Mouse (Mus musculus) spleen, embryonic (tissue): Measurements from ENCODE around the gene Stard5.

Experiments
- CTCF ChIA-PET: fragments of 350-600 bp; sonication (Branson Sonifier 250); formaldehyde crosslinking; loops from one replicate; lab custom pipeline; 2022; lab: Charles Lee

Gene Stard5

DNA sequence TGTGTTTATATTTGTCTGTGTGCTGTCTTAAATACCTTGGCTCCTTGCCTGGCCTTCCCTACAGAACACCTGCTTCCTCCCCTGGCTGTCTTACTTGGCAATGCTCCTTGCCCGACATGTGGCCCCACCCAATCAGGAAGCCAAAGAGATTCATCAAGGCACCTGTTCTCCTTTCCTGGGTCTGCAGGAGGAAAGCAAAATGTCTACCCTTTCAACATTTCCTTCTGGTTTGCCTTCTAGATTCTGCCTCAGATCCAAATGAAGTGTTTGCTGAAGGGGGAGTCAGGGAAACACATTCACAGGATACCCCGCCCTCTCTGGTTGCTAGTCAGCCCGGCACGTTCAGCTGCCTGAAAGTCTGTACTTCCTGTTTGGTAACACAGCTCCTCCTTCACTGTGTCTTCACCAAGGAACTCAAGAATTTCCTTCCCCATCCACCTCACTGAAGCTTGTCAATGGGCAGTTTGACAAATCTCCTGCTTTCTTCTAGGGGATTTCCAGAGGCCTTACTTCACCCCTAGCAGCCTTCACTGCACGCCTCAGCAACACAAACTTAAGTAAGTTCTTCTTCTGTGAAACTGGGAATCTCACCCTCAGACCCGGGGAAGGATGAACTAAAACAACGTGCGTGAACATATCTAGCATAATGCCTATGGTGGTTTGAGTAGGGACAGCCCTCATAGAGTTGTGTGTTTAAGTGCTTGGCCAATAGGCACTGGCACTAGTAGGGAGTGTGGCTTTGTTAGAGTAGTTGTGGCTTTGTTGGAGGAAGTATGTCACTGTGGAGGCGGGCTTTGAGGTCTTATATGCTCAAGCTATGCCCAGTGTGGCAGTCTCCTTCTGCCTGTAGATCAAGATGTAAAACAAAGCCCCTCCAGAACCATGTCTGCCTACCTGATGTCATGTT, 27.7 kb downstream of the Stard5 start:
- CTCF ChIA-PET, result no interaction called here

- CTCF ChIA-PET, result interaction anchor here (1.0 to 1.4 kb wide), 2 partner anchors 22 to 110 kb away, joined by 3 read pairs; no protein-coding TSS in a partner anchor
Observed at GRCm38 (mm10) chr7:83660273-83660691, 28.5 kb downstream of the Stard5 start.

GRCm38 (mm10) chr7:83661031-83661430, 29.3 kb downstream of the Stard5 start:
- CTCF ChIA-PET, result interaction anchor here (1.0 to 1.4 kb wide), 3 partner anchors 23 to 109 kb away, joined by 3 read pairs; no protein-coding TSS in a partner anchor

- CTCF ChIA-PET, result interaction anchor here (0.7 kb wide), 1 partner anchor 25 kb away, joined by 3 read pairs; no protein-coding TSS in a partner anchor
Observed at GRCm38 (mm10) chr7:83661763-83662162, 30.0 kb downstream of the Stard5 start.

DNA sequence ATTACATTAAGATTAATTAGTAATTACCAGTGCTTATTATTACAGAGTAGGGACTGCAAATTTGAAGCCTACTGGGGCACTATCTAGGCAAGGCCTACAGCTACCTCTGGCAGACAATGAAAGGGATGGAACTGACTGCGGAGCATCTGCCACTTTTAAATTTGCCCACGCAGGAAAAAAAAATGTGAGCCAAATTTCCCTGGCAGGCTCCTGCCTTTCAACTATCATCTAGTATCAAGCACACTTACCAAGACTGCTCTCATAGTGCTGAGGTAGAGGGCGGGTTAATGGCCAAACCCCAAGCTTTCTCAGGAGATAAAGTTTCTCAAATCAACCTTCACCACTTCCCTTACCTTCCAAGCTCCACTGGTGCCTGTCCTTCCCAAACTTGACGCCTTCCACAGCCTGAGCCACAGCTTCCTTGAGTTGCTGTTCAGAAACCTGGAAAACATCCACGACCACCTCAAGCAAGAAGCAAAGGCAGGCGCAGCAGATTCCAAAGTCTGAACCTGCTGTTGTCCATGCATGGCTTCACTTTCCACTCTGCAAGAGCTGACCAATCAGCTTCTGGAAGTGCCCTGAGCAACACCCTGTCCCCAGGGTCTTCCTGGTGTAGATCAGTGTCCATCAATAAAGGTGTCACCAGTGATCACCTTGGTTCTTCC, 31.1 kb downstream of the Stard5 start:
- CTCF ChIA-PET, result no interaction called here

- CTCF ChIA-PET, result no interaction called here
Observed at GRCm38 (mm10) chr7:83666087-83666595, 34.4 kb downstream of the Stard5 start.

DNA sequence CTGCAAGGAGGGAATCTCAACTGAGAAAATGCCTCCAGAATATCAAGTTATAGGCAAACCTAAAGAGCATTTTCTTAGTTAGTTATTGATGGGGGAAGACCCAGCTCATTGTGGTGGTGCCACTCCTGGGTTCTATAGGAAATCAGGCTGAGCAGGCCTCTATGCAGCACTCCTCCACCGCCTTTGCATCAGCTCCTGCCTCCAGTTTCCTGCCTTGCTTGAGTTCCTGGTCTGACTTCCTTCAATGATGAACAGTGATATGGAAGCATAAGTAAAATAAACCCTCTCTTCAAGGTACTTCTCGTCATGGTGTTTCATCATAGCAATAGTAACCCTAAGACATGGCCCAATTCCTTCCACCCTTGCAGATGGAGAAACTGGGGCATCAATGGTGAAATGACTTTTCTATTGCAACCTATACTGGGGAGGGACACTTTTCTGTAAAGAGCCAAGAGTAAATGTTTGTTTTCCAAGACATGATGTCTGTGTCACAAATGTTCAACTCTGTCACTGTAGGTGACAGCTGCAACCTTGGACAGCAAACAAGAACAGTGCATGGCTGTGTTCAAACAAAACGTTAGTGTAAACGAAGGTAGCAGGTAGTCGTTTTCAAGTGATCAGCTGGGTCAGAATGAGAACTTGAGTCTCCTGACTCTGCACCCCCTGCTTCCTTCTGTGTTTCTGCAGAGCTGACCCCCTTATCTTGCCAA, 36.3 kb downstream of the Stard5 start:
- CTCF ChIA-PET, result interaction anchor here (1.0 kb wide), 1 partner anchor 23 kb away, joined by 3 read pairs; no protein-coding TSS in a partner anchor

- CTCF ChIA-PET, result interaction anchor here (1.0 kb wide), 1 partner anchor 24 kb away, joined by 3 read pairs; no protein-coding TSS in a partner anchor
Observed at GRCm38 (mm10) chr7:83668724-83669123, 37.0 kb downstream of the Stard5 start.

- CTCF ChIA-PET, result interaction anchor here (0.5 kb wide), 1 partner anchor 415 kb away, joined by 3 read pairs; no protein-coding TSS in a partner anchor
Observed at GRCm38 (mm10) chr7:83671573-83671972, 39.8 kb downstream of the Stard5 start.

DNA sequence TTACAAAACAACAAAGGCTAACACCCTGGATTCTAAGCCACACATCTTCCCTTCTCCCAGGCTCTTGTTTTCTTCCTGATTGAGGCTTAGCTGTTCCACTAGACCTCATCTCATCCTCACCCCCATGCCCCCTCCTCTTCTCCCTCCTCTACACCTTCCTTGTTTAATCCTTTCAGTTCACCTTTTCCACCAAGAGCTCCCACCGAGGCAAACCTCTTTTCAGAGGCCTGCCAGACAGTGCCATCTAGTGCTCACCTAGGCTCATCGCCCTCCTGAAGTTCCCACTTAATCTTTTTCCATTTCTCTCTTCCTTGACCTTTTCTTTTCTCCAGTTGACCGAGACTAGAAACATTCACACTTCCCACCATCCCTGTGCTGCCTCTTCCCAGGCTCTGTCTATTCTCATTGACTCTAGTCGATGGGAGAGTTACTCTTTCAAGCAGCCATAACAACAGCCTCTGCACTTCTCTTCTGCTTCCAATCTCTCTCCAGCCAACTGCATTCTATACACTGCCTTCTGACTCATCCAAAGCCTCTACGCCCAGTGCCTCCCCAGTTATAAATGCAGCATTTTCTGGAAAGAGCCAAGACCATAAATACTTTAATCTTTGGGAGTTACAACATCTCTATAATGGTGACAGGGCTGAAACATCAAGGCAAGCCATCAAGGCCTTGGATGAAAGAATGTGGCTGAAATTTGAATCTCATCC, 43.9 kb downstream of the Stard5 start:
- CTCF ChIA-PET, result interaction anchor here (0.6 to 1.9 kb wide), 4 partner anchors 60 to 188 kb away, joined by 3 to 10 read pairs (median 4); no protein-coding TSS in a partner anchor

GRCm38 (mm10) chr7:83677296-83677695, 45.5 kb downstream of the Stard5 start:
- CTCF ChIA-PET, result interaction anchor here (0.5 to 0.8 kb wide), 3 partner anchors 102 to 135 kb away, joined by 3 to 5 read pairs (median 4); no protein-coding TSS in a partner anchor

- CTCF ChIA-PET, result no interaction called here
Observed at GRCm38 (mm10) chr7:83678506-83678905, 46.7 kb downstream of the Stard5 start.

GRCm38 (mm10) chr7:83682640-83683274, 51.0 kb downstream of the Stard5 start:
- CTCF ChIA-PET, result no interaction called here

DNA sequence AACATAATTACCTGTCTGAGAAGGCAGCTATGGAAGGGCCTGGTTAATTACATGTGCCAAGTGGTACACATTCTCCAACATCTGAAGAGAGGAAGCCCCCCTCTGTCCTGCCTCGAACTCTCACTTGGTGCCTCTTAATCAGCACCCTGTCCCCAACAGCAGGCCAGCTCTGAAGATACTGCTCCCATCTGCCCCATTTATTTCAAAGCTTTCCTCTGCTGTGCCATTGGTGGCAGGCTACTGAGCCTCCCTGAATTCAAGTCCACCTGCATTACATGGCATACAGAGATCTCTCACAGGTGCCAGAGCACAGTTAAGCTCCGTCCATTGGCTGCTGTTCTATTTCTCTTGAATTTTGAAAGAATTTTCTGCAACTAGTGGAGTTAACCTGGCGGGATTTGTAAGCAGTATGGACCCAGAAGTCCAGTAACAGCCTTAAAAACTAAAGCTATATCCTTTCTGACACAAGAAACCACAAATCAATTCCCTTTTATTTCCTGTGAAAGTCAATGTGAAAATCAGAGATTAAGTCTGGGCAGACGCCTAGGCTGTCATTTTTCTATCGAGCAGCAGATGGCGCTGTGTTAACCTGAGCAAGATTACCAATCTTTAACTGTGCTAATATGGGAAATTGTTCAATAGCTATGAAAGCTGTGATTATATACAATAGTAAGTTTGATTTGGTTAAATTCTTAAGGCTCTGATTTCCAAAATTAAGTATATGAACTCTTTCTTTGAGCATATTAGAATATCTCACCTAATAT, 63.9 kb downstream of the Stard5 start:
- CTCF ChIA-PET, result interaction anchor here (0.6 to 1.2 kb wide), 2 partner anchors 79 to 106 kb away, joined by 3 read pairs; no protein-coding TSS in a partner anchor

GRCm38 (mm10) chr7:83699066-83699745, 67.4 kb downstream of the Stard5 start:
- CTCF ChIA-PET, result interaction anchor here (0.6 to 1.1 kb wide), 2 partner anchors 214 to 1385 kb away, joined by 3 to 4 read pairs; no protein-coding TSS in a partner anchor
